ENCODE assay signal across 25 mouse cellular contexts in the genomic region with DNA sequence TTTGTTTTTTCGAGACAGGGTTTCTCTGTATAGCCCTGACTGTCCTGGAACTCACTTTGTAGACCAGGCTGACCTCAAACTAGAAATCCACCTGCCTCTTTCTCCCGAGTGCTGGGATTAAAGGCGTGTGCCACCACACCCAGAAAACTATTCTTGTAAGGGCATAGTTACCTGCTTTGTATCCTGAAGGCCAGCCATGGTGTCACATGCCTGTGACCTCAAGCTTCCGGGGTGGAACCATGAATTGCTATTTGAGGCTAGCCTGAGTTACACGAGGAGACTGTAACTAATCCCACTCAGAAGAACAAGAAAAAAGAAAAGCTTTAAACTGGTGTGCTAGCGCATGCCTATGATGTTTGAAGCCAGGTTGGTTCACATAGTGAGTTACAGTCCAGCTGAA. TPM values are rescaled to one million over a fixed set of nuclear protein-coding genes. Genes with fewer than 3 reads are reported as not detected.
"Had no signal": no experiment of that assay in that cellular context is flagged by ENCODE, and none has a peak within 500 bp of the region (broad histone marks: within the 10 kb centered on the region; RNA-seq: fewer than 3 reads in every experiment).

No protein-coding gene starts in this region.

- H3K9ac ChIP-seq: liver, postnatal 0 days; lung, embryonic 15.5 days; midbrain, embryonic 13.5 days; midbrain, embryonic 15.5 days; neural tube, embryonic 13.5 days; neural tube, embryonic 15.5 days had no signal

- H3K4me1 ChIP-seq: lung, embryonic 15.5 days; megakaryocyte, embryonic 14.5 days; midbrain, embryonic 13.5 days; midbrain, embryonic 15.5 days; neural tube, embryonic 13.5 days; neural tube, embryonic 15.5 days had no signal

- H3K4me3 ChIP-seq: lung, embryonic 15.5 days; megakaryocyte, embryonic 14.5 days; midbrain, embryonic 13.5 days; midbrain, embryonic 15.5 days; myocyte; neural tube, embryonic 13.5 days; neural tube, embryonic 15.5 days had no signal

- H3K4me2 ChIP-seq: lung, embryonic 15.5 days; midbrain, embryonic 11.5 days; midbrain, embryonic 13.5 days; midbrain, embryonic 15.5 days; neural tube, embryonic 13.5 days; neural tube, embryonic 15.5 days had no signal

- ATAC-seq: liver, postnatal 0 days; midbrain, embryonic 13.5 days; midbrain, embryonic 15.5 days had no signal

- H3K27ac ChIP-seq: lung, embryonic 15.5 days; macrophage; midbrain, embryonic 13.5 days; midbrain, embryonic 15.5 days; neural tube, embryonic 13.5 days; neural tube, embryonic 15.5 days had no signal

- DNase-seq: liver, postnatal 0 days; lung, adult 2 months; lung, postnatal 14 days; retina, postnatal 1 day; right cerebral cortex, adult 18-20 months; right cerebral cortex, postnatal 25 days; right cerebral cortex, postnatal 4 days; spleen, adult 18-20 months; thymus, adult 2 months; thymus, postnatal 25 days; thymus, postnatal 4 days had no signal

- H3K27me3 ChIP-seq: lung, embryonic 15.5 days; megakaryocyte, embryonic 14.5 days; midbrain, embryonic 13.5 days; midbrain, embryonic 15.5 days; neural tube, embryonic 13.5 days; neural tube, embryonic 15.5 days had no signal

- H3K9me3 ChIP-seq: lung, embryonic 15.5 days; megakaryocyte, embryonic 14.5 days; midbrain, embryonic 13.5 days; midbrain, embryonic 15.5 days; neural tube, embryonic 13.5 days; neural tube, embryonic 15.5 days had no signal

RNA-seq across cellular contexts. Expression of gene Tmprss12, which starts 24.3 kb away (rescaled TPM):
- total RNA-seq: megakaryocyte progenitor cell, adult 5-6 weeks had no signal
- polyA plus RNA-seq: liver, postnatal 0 days; lung, adult 2 months; lung, embryonic 15.5 days; lung, postnatal 0 days; macrophage; midbrain, embryonic 13.5 days; midbrain, embryonic 15.5 days; myocyte; neural tube, embryonic 11.5 days; neural tube, embryonic 13.5 days; neural tube, embryonic 15.5 days; small intestine, adult 2 months; thymus, adult 2 months; urinary bladder, adult 2 months had no signal
